Mouse (Mus musculus) limb, embryonic 15.5 days (tissue): ENCODE measurements around the gene Txnrd2. TPM values are rescaled to one million over a fixed set of nuclear protein-coding genes. Genes with fewer than 3 reads are reported as not detected.

Source experiments
- ATAC-seq: fragments of 200-750 bp; cut with Nextera tagmentation; 2 replicates; pipeline ENCODE4 v1.8.0; 2017; ENCODE audit warnings: low read depth, moderate TSS enrichment; ENCODE audit not compliant: insufficient number of reproducible peaks, low FRiP score, low TSS enrichment
- H3K27ac ChIP-seq: fragments of 300-500 bp; sonication (generic); 2 replicates; pipeline ENCODE4 v1.5.1; 2015; ENCODE audit warnings: moderate library complexity, mild to moderate bottlenecking, inconsistent platforms
- H3K27me3 ChIP-seq: fragments of 300-500 bp; sonication (generic); 2 replicates; pipeline ENCODE4 v1.6.1; 2015; ENCODE audit warnings: inconsistent platforms
- H3K36me3 ChIP-seq: fragments of 300-500 bp; sonication (generic); 2 replicates; pipeline ENCODE4 v1.6.1; 2015; ENCODE audit warnings: inconsistent platforms
- H3K4me1 ChIP-seq: fragments of 300-500 bp; sonication (generic); 2 replicates; pipeline ENCODE4 v1.6.1; 2015; ENCODE audit warnings: inconsistent platforms
- H3K4me2 ChIP-seq: fragments of 300-500 bp; sonication (generic); 2 replicates; pipeline ENCODE4 v1.6.1; 2015; ENCODE audit warnings: mild to moderate bottlenecking, inconsistent platforms
- H3K4me3 ChIP-seq: fragments of 300-500 bp; sonication (generic); 2 replicates; pipeline ENCODE4 v1.5.1; 2015; ENCODE audit warnings: mild to moderate bottlenecking, inconsistent platforms
- H3K9ac ChIP-seq: fragments of 300-500 bp; sonication (generic); 2 replicates; pipeline ENCODE4 v1.6.1; 2015; ENCODE audit warnings: inconsistent platforms
- H3K9me3 ChIP-seq: fragments of 300-500 bp; sonication (generic); 2 replicates; pipeline ENCODE4 v1.6.1; 2016; ENCODE audit warnings: inconsistent platforms
- WGBS: fragments of 180-500 bp; shearing (Covaris S2); methylation state at CpG from one replicate; pipeline ENCODE4 v1.1.7; 2015; 5-methylcytosine and 5-hydroxymethylcytosine counted together
- polyA plus RNA-seq: library from polyadenylated mRNA; unstranded; fragments of >200 nt; fragmentation: Nextera tagmentation; extraction: Ambion mirVana; gene quantifications from 2 replicates; pipeline ENCODE4 v1.2.1, GENCODE M21; 2015

Txnrd2 gene
- polyA plus RNA-seq, 1 experiment from 2014 or later: 16.8 TPM

DNA sequence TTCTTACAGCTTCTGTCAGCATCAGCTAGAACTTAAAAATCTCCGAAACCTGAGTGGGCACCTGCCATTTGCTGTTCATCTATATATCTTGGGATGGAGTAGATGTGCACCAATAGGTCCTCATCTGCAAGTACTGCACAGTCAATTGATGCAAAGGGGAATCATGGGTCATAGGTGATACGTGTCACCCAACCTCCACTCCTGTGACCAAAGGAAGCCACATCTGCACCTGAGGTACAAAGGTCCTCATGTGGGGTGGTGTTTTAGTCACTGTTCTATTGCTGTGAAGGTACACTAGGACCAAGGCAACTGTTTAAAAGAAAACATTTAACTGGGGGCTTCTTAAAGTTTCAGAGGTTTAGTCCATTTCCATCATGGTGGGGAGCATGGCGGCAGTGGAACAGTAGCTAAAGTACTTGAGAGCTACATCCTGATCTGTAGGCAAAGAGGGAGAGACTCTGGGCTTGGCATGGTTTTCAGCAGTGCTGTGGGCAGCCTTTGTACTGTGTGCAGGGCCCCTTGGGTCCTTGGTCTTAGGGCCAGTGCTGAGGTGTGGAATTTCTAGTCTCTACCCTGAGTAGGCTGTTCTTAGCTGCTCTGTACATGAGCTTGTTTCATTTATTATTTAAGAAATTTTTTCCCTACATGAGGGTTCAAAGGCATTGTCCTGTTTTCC lies 80.5 kb downstream of the Txnrd2 start:
- Histone ChIP-seq H3K27me3 (no peaks in the 10 kb centered on the region), H3K9ac (no peak overlapping the region), H3K36me3 (peaks cover 15% of the 10 kb centered on the region), H3K27ac (no peak overlapping the region), H3K4me2 (no peak overlapping the region), H3K9me3 (no peaks in the 10 kb centered on the region), H3K4me3 (no peak overlapping the region), H3K4me1 (peaks cover 2% of the 10 kb centered on the region)
- 93% methylated on average over 3 of the region's 3 CpGs for WGBS
- no peak for ATAC-seq

DNA sequence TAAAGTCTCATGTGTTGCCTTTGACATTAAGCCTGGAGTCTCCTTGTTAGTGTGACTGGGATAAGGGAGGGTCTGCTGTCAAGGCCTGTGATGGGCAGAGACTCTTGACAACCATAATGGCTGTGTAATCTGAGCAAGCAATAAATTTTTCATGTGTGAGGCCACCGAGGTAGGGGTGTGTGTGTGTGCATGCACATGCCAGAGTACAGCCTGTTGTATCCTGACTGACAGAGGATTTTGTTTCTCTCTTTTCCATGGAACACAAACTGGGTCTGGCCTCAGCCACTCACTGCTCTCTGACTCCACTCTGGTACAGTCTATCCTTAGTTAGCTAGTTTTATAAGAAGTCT lies 81.0 kb downstream of the Txnrd2 start:
- 15% methylated on average over 1 of the region's 1 CpGs for WGBS
- no peak overlapping the region for H3K27ac ChIP-seq
- no peak overlapping the region for H3K9ac ChIP-seq
- H3K4me2 ChIP-seq: no peak overlapping the region
- H3K4me3 ChIP-seq: no peak overlapping the region
- ATAC-seq: no peak
- H3K9me3 ChIP-seq: no peaks in the 10 kb centered on the region
- no peaks in the 10 kb centered on the region for H3K27me3 ChIP-seq
- peaks cover 10% of the 10 kb centered on the region for H3K36me3 ChIP-seq
- H3K4me1 ChIP-seq: peaks cover 2% of the 10 kb centered on the region; the same call in 1 of the 2 replicates

DNA sequence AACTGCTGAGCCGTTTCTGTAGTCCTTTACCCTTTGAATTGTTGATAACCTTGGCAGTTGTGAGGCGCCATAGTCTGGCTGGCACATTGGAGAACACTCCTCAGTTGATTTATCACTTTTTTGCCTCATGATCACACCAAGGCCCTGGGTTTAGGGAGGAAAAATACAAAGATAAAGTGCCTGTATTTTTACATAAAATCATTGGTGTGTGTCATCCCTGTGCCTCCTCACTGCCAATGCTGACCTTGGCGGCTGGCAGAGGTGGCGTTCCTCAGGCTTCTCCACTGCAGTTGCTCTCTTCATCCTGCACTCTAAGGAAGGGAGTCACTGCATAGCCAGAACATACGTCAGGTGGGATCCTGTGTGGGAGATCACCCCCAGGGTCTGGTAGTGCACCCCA lies 85.6 kb downstream of the Txnrd2 start:
- WGBS: 86% methylated on average over 5 of the region's 5 CpGs
- Histone ChIP-seq H3K9ac (no peak overlapping the region), H3K27me3 (no peaks in the 10 kb centered on the region), H3K9me3 (no peaks in the 10 kb centered on the region), H3K27ac (no peak overlapping the region), H3K4me2 (no peak overlapping the region), H3K4me1 (0 out of 2 replicates have a peak, but pooled peaks cover 2% of the 10 kb centered on the region), H3K4me3 (no peak overlapping the region), H3K36me3 (no peaks in the 10 kb centered on the region)
- no peak for ATAC-seq

DNA sequence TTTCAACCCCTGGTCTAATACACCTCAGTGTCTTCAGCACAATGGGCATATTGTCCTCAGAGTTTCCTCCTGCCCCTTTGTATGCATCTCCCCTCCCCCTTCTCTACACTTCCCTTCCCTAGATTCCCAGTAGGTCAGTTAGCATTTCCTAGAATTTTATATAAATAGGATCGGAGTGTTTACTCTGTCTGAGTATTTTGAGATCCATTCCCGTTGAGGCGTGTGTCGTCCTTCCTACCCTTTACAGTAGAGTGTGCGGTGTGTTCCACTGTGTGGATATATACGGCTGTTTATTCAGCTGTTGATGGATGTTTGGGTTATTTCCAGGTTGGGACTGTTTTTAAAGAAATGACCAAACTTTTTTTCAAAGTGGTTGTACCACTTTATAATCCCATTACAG lies 87.3 kb downstream of the Txnrd2 start:
- H3K4me3 ChIP-seq: no peak overlapping the region
- no peaks in the 10 kb centered on the region for H3K36me3 ChIP-seq
- no peak overlapping the region for H3K9ac ChIP-seq
- no peaks in the 10 kb centered on the region for H3K9me3 ChIP-seq
- H3K4me1 ChIP-seq: 0 out of 2 replicates have a peak, but pooled peaks cover 2% of the 10 kb centered on the region
- no peaks in the 10 kb centered on the region for H3K27me3 ChIP-seq
- no peak overlapping the region for H3K4me2 ChIP-seq
- 59% methylated on average over 6 of the region's 6 CpGs for WGBS
- ATAC-seq: no peak
- H3K27ac ChIP-seq: no peak overlapping the region

DNA sequence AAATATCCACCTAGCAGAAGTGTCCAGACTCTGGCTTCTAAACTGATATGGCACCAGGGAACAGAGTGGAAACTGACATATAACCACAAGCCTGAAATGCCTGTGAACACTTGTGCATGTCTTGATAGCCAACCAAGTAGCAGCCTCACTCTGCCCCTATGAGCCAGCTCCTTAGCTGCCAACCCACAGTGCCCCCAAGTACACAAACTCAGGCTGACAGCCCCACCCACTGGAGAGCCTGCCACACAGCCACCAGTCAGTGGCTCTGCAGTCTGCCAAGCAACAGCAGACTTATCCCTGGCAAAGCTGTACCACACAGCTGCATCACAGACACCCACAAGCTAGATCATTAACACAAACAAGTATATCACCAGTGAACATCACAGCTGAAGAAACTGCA lies 91.9 kb downstream of the Txnrd2 start:
- Histone ChIP-seq H3K4me3 (no peak overlapping the region), H3K36me3 (no peaks in the 10 kb centered on the region), H3K27ac (no peak overlapping the region), H3K4me1 (no peaks in the 10 kb centered on the region), H3K9me3 (no peaks in the 10 kb centered on the region), H3K9ac (no peak overlapping the region), H3K4me2 (no peak overlapping the region), H3K27me3 (no peaks in the 10 kb centered on the region)
- no peak for ATAC-seq

DNA sequence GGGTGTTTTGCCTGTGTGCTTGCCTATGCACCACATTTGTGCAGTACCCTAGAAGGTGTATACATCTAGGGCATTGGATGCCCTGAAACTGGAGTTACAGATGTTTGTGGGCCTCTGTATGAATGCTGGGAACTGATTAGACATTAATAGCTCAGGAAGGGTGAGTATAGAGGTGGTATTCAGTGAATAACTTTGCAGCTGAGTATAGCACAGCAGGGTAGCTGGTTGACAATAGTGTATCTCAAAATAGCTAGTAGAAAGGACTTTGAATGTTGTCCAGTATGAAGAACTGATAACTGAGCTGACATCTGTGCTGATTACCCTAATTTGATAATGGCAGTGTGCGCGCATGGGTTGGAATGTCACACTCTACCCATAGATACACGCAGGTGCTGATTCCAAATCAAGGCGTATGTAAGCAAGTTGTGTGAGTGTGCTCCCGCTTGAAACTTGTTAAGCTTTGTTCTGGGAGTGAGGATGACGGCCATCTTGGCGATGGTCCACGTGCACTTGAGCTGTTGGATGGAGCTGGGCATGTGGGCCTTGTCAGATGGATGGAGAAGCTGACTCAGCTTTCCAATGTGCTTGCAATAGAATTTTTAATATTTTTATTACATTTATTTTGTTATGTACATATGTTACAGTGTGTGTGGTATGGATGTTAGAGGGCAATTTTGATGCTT lies 97.5 kb downstream of the Txnrd2 start:
- WGBS: 89% methylated on average over 8 of the region's 8 CpGs
- H3K4me1 ChIP-seq: no peaks in the 10 kb centered on the region
- H3K4me2 ChIP-seq: no peak overlapping the region
- no peaks in the 10 kb centered on the region for H3K27me3 ChIP-seq
- H3K27ac ChIP-seq: no peak overlapping the region
- no peak for ATAC-seq
- no peaks in the 10 kb centered on the region for H3K36me3 ChIP-seq
- no peak overlapping the region for H3K9ac ChIP-seq
- no peaks in the 10 kb centered on the region for H3K9me3 ChIP-seq
- no peak overlapping the region for H3K4me3 ChIP-seq

DNA sequence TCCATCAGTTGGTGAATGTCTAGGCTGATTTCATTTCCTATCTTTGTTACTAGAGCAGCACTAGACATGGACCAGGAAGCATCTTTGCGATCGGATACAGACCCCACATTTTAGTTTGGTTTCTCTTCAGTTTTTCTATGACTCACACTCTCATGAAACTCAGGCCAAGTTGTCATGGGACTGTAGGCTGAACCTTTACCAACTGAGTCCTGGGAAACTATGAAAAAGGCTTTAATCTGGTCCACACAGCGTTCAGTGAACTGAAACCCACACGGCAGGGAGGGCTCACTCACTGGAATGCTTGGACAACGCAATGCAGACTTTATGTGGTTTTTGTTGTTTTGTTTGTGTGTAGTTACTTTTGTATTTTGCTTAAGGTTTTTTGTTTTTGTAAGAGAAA lies 102.5 kb downstream of the Txnrd2 start:
- H3K27me3 ChIP-seq: no peaks in the 10 kb centered on the region
- no peaks in the 10 kb centered on the region for H3K36me3 ChIP-seq
- no peak overlapping the region for H3K9ac ChIP-seq
- 79% methylated on average over 5 of the region's 5 CpGs for WGBS
- H3K4me3 ChIP-seq: no peak overlapping the region
- no peak overlapping the region for H3K27ac ChIP-seq
- H3K9me3 ChIP-seq: no peaks in the 10 kb centered on the region
- no peaks in the 10 kb centered on the region for H3K4me1 ChIP-seq
- no peak overlapping the region for H3K4me2 ChIP-seq
- ATAC-seq: no peak

Other genes with a start within 250 kb of the Txnrd2 start
- not detected in 2 replicates for gene Ccdc188, start 208.5 kb upstream of the Txnrd2 start, polyA plus RNA-seq
- 20.0 and 23.8 TPM in 2 replicates for gene Zdhhc8, start 191.2 kb upstream of the Txnrd2 start, polyA plus RNA-seq
- 103 and 110 TPM in 2 replicates for gene Trmt2a, start 177.7 kb upstream of the Txnrd2 start, polyA plus RNA-seq
- 431 and 446 TPM in 2 replicates for gene Ranbp1, start 177.7 kb upstream of the Txnrd2 start, polyA plus RNA-seq
- gene Gm49776, start 168.1 kb upstream of the Txnrd2 start, polyA plus RNA-seq: 0.87 TPM in 1 of 2 replicates, not detected in the other
- gene Dgcr8, start 137.1 kb upstream of the Txnrd2 start, polyA plus RNA-seq: 28.7 and 34.0 TPM in 2 replicates
- gene Tango2, start 78.3 kb upstream of the Txnrd2 start, polyA plus RNA-seq: 29.6 and 33.3 TPM in 2 replicates
- 25.3 and 25.8 TPM in 2 replicates for gene Arvcf, start 78.2 kb upstream of the Txnrd2 start, polyA plus RNA-seq
- 119 and 127 TPM in 2 replicates for gene Comt, start 468 bp downstream of the Txnrd2 start, polyA plus RNA-seq
- gene Gnb1l, start 72.3 kb downstream of the Txnrd2 start, polyA plus RNA-seq: 20.5 and 20.9 TPM in 2 replicates
- gene Rtl10, start 72.5 kb downstream of the Txnrd2 start, polyA plus RNA-seq: 3.4 and 4.2 TPM in 2 replicates
- 6.0 and 6.4 TPM in 2 replicates for gene Tbx1, start 164.3 kb downstream of the Txnrd2 start, polyA plus RNA-seq
- gene Gp1bb, start 196.0 kb downstream of the Txnrd2 start, polyA plus RNA-seq: 3.0 and 3.4 TPM in 2 replicates
- gene Gm49601, start 200.0 kb downstream of the Txnrd2 start, polyA plus RNA-seq: 5.5 and 6.9 TPM in 2 replicates
- gene Sept5, start 203.6 kb downstream of the Txnrd2 start, polyA plus RNA-seq: 59.4 and 62.8 TPM in 2 replicates